ENCODE assay signal across 7 mouse cellular contexts in genomic region chr3:22142846-22143641, GRCm38 (mm10).
DNase-seq lines count a peak whose midpoint lies in the region; ATAC-seq and TF ChIP-seq lines count a peak whose summit lies in the region.

No protein-coding gene starts in this region.

- TF ChIP-seq POLR2A in myocyte (IDR thresholded peaks at IDR 0.05; ENCODE audit: insufficient read length, low read depth): no peak

- H3K27me3 ChIP-seq in intestine, postnatal 0 days (replicated peaks; ENCODE audit: control insufficient read depth, insufficient read depth, low read length): no peaks in the 10 kb centered on the region
- no peaks in the 10 kb centered on the region for H3K27me3 ChIP-seq in myocyte (ENCODE audit: control insufficient read depth, insufficient read depth, insufficient read length)

- H3K9ac ChIP-seq in intestine, postnatal 0 days (ENCODE audit: low read depth, low read length): no peak overlapping the region

- 78% methylated on average over 5 of the region's 5 CpGs for WGBS in intestine, postnatal 0 days

- no peaks in the 10 kb centered on the region for H3K9me3 ChIP-seq in intestine, postnatal 0 days (ENCODE audit: control insufficient read depth)

- H3K36me3 ChIP-seq in intestine, postnatal 0 days (ENCODE audit: control insufficient read depth, insufficient read depth): no peaks in the 10 kb centered on the region
- H3K36me3 ChIP-seq in myocyte (ENCODE audit: control insufficient read depth, insufficient read depth): no peaks in the 10 kb centered on the region

- H3K4me3 ChIP-seq in intestine, postnatal 0 days (ENCODE audit: low read depth, low read length): no peak overlapping the region
- no peak overlapping the region for H3K4me3 ChIP-seq in myocyte

- no peak overlapping the region for H3K27ac ChIP-seq in intestine, postnatal 0 days (ENCODE audit: low read depth, low read length)

- no peaks in the 10 kb centered on the region for H3K4me1 ChIP-seq in intestine, postnatal 0 days (replicated peaks; ENCODE audit: control insufficient read depth, insufficient read depth, low read length)

- TF ChIP-seq CTCF in intestine, postnatal 0 days (IDR thresholded peaks at IDR 0.05; ENCODE audit: low read depth): peak; percentile 74

- DNase-seq in layer of hippocampus, postnatal 10 days (ENCODE audit: low spot score in 2 of 2): peak; percentile 19 to 31
- DNase-seq in layer of hippocampus, postnatal 14 days (ENCODE audit: low spot score in 2 of 2): no peak
- no peak for DNase-seq in yolk sac, embryonic 10.5 days (ENCODE audit: low spot score)
- no peak for DNase-seq in right cerebral cortex, postnatal 36 days (ENCODE audit: low spot score in 2 of 2)

- no peak overlapping the region for H3K4me2 ChIP-seq in intestine, postnatal 0 days (replicated peaks; ENCODE audit: low read depth)
- peak overlapping the region; percentile 24 for H3K4me2 ChIP-seq in myocyte (ENCODE audit: low read depth)

- no peak overlapping the region for H3ac ChIP-seq in myocyte (ENCODE audit: control insufficient read depth, insufficient read length)

- H3K79me2 ChIP-seq in myocyte (ENCODE audit: control insufficient read depth, insufficient read depth): peaks cover 80% of the 10 kb centered on the region

- ATAC-seq in activated CD4-positive, CD25-positive, alpha-beta regulatory T cell, adult 4 months: peak; percentile 76
- peak; percentile 41; the same call in 1 of the 2 replicates for ATAC-seq in intestine, postnatal 0 days

TF ChIP-seq in myocyte, 11 proteins besides CTCF, POLR2A, EP300 and RAD21:
- TF ChIP-seq CEBPB (IDR thresholded peaks at IDR 0.05; ENCODE audit: insufficient read depth, poor library complexity, severe bottlenecking) (peak; percentile 76), TCF3 (IDR thresholded peaks at IDR 0.05; ENCODE audit: insufficient read length, low read depth) (no peak)

Comparison
In these comparisons a context has a peak if more than half of its experiments do, and no peak if none do; other contexts are left out.
1. DNase-seq: peak in layer of hippocampus, postnatal 10 days (2 of 2); none in layer of hippocampus, postnatal 14 days (0 of 2), yolk sac, embryonic 10.5 days (single experiment) and right cerebral cortex, postnatal 36 days (0 of 2).